Mouse (Mus musculus) liver, adult 2 months (tissue): ENCODE measurements around the gene Myocd.

Source experiments
- CTCF ChIP-seq: fragments of 200-500 bp; IDR thresholded peaks from 2 replicates; pipeline ENCODE4 v1.5.1; 2011; ENCODE audit warnings: low read depth, low read length, control low read depth
- POLR2A ChIP-seq: fragments of 200-500 bp; IDR thresholded peaks from 2 replicates; pipeline ENCODE4 v1.6.1; 2011; ENCODE audit warnings: low read length, control low read depth; ENCODE audit not compliant: insufficient read depth; ENCODE audit errors: extremely low read depth

GRCm38 (mm10) chr11:65213806-65214205 lies 56.0 kb downstream of the Myocd start:
- TF ChIP-seq CTCF, result no peak
- TF ChIP-seq POLR2A, result no peak
